Mouse (Mus musculus) hindbrain, embryonic 16.5 days (tissue): Measurements from ENCODE around the gene Rsbn1l. TPM values are rescaled to one million over a fixed set of nuclear protein-coding genes. Genes with fewer than 3 reads are reported as not detected.
A peak's percentile ranks its signal among the peaks of the same experiment; 100 is the strongest.

Experiments used
- ATAC-seq: fragments of 200-750 bp; cut with Nextera tagmentation; 2 replicates; pipeline ENCODE4 v1.8.0; 2017; ENCODE audit warnings: moderate TSS enrichment, moderate library complexity
- H3K27ac ChIP-seq: fragments of 300-500 bp; sonication (generic); 2 replicates; pipeline ENCODE4 v1.5.1; 2014; ENCODE audit warnings: low read depth, mild to moderate bottlenecking, control low read depth, low read length, moderate library complexity
- H3K27me3 ChIP-seq: fragments of 300-500 bp; sonication (generic); replicated peaks from 2 replicates; pipeline ENCODE4 v1.6.1; 2014; ENCODE audit warnings: low read length; ENCODE audit not compliant: control insufficient read depth, insufficient read depth
- H3K36me3 ChIP-seq: fragments of 300-500 bp; sonication (generic); 2 replicates; pipeline ENCODE4 v1.6.1; 2014; ENCODE audit warnings: mild to moderate bottlenecking, low read length, moderate library complexity, mixed read lengths; ENCODE audit not compliant: control insufficient read depth, insufficient read depth
- H3K4me1 ChIP-seq: fragments of 300-500 bp; sonication (generic); 2 replicates; pipeline ENCODE4 v1.6.1; 2014; ENCODE audit warnings: low read depth, low read length; ENCODE audit not compliant: control insufficient read depth, insufficient read depth
- H3K4me2 ChIP-seq: fragments of 300-500 bp; sonication (generic); 2 replicates; pipeline ENCODE4 v1.6.1; 2014; ENCODE audit warnings: mild to moderate bottlenecking, low read length, control low read depth, moderate library complexity
- H3K4me3 ChIP-seq: fragments of 300-500 bp; sonication (generic); 2 replicates; pipeline ENCODE4 v1.5.1; 2014; ENCODE audit warnings: mild to moderate bottlenecking, low read length, control low read depth, moderate library complexity
- H3K9ac ChIP-seq: fragments of 300-500 bp; sonication (generic); 2 replicates; pipeline ENCODE4 v1.6.1; 2014; ENCODE audit warnings: low read depth, mild to moderate bottlenecking, control low read depth, low read length, moderate library complexity
- H3K9me3 ChIP-seq: fragments of 300-500 bp; sonication (generic); 2 replicates; pipeline ENCODE4 v1.6.1; 2014; ENCODE audit warnings: mild to moderate bottlenecking, low read length, moderate library complexity; ENCODE audit not compliant: control insufficient read depth
- WGBS: fragments of 180-500 bp; shearing (Covaris S2); extraction: QIAGEN DNeasy Blood & Tissue Kit; methylation state at CpG from one replicate; pipeline ENCODE4 v1.1.7; 2014; 5-methylcytosine and 5-hydroxymethylcytosine counted together
- polyA plus RNA-seq: library from polyadenylated mRNA; unstranded; fragments of >200 nt; fragmentation: Nextera tagmentation; extraction: Ambion mirVana; gene quantifications from 2 replicates; pipeline ENCODE4 v1.2.1, GENCODE M21; 2015

Gene Rsbn1l
- polyA plus RNA-seq, 1 experiment from 2014 or later, result 3.0 TPM

- Histone ChIP-seq H3K4me1 (no peaks in the 10 kb centered on the region), H3K4me2 (no peak overlapping the region), H3K4me3 (no peak overlapping the region), H3K36me3 (no peaks in the 10 kb centered on the region), H3K27ac (no peak overlapping the region), H3K9me3 (no peaks in the 10 kb centered on the region), H3K9ac (no peak overlapping the region), H3K27me3 (no peaks in the 10 kb centered on the region)
- ATAC-seq, result no peak
- 10% methylated on average over 6 of the region's 7 CpGs for WGBS
These were observed 17.8 kb upstream of the Rsbn1l start for GRCm38 (mm10) chr5:20973999-20974398.

GRCm38 (mm10) chr5:20973069-20973468, 16.9 kb upstream of the Rsbn1l start:
- WGBS, result 56% methylated on average over 5 of the region's 5 CpGs

GRCm38 (mm10) chr5:20968963-20969362, 12.8 kb upstream of the Rsbn1l start:
- WGBS, result 65% methylated on average over 9 of the region's 9 CpGs
- no peak overlapping the region for H3K4me2 ChIP-seq
- no peak overlapping the region for H3K27ac ChIP-seq
- H3K9ac ChIP-seq, result no peak overlapping the region
- H3K36me3 ChIP-seq, result no peaks in the 10 kb centered on the region
- no peaks in the 10 kb centered on the region for H3K4me1 ChIP-seq
- no peak for ATAC-seq
- no peak overlapping the region for H3K4me3 ChIP-seq
- H3K27me3 ChIP-seq, result no peaks in the 10 kb centered on the region
- no peaks in the 10 kb centered on the region; the same call in 1 of the 2 replicates for H3K9me3 ChIP-seq

More at GRCm38 (mm10) chr5:20973069-20973468, 16.9 kb upstream of the Rsbn1l start:
- H3K9ac ChIP-seq, result no peak overlapping the region
- H3K4me2 ChIP-seq, result no peak overlapping the region
- no peaks in the 10 kb centered on the region for H3K9me3 ChIP-seq
- H3K27ac ChIP-seq, result no peak overlapping the region
- H3K4me3 ChIP-seq, result no peak overlapping the region
- no peaks in the 10 kb centered on the region for H3K4me1 ChIP-seq
- no peaks in the 10 kb centered on the region for H3K36me3 ChIP-seq
- no peaks in the 10 kb centered on the region for H3K27me3 ChIP-seq
- ATAC-seq, result no peak

- WGBS, result 71% methylated on average over 9 of the region's 9 CpGs
- no peaks in the 10 kb centered on the region for H3K27me3 ChIP-seq
- no peak for ATAC-seq
- no peak overlapping the region for H3K9ac ChIP-seq
- no peaks in the 10 kb centered on the region; the same call in 1 of the 2 replicates for H3K9me3 ChIP-seq
- H3K4me2 ChIP-seq, result no peak overlapping the region
- no peaks in the 10 kb centered on the region for H3K36me3 ChIP-seq
- H3K4me3 ChIP-seq, result no peak overlapping the region
- no peak overlapping the region for H3K27ac ChIP-seq
- H3K4me1 ChIP-seq, result no peaks in the 10 kb centered on the region
These were observed 12.3 kb upstream of the Rsbn1l start for GRCm38 (mm10) chr5:20968493-20968892.

- H3K9me3 ChIP-seq, result no peaks in the 10 kb centered on the region; the same call in 1 of the 2 replicates
- WGBS, result 37% methylated on average over 4 of the region's 4 CpGs
- H3K27me3 ChIP-seq, result no peaks in the 10 kb centered on the region
- no peak overlapping the region for H3K4me2 ChIP-seq
- H3K4me1 ChIP-seq, result no peaks in the 10 kb centered on the region
- no peaks in the 10 kb centered on the region for H3K36me3 ChIP-seq
- no peak overlapping the region for H3K4me3 ChIP-seq
- H3K9ac ChIP-seq, result no peak overlapping the region
- H3K27ac ChIP-seq, result no peak overlapping the region
- ATAC-seq, result peak; percentile 79
These were observed 11.7 kb upstream of the Rsbn1l start for GRCm38 (mm10) chr5:20967942-20968341.

GRCm38 (mm10) chr5:20964446-20964845, 8.2 kb upstream of the Rsbn1l start:
- H3K4me2 ChIP-seq, result no peak overlapping the region
- no peak overlapping the region for H3K9ac ChIP-seq
- no peaks in the 10 kb centered on the region; the same call in 1 of the 2 replicates for H3K9me3 ChIP-seq
- no peak overlapping the region for H3K27ac ChIP-seq
- H3K4me3 ChIP-seq, result no peak overlapping the region
- 67% methylated on average over 6 of the region's 6 CpGs for WGBS
- no peaks in the 10 kb centered on the region for H3K27me3 ChIP-seq
- H3K36me3 ChIP-seq, result no peaks in the 10 kb centered on the region
- no peaks in the 10 kb centered on the region for H3K4me1 ChIP-seq
- ATAC-seq, result no peak

- 65% methylated on average over 9 of the region's 9 CpGs for WGBS
- H3K27me3 ChIP-seq, result no peaks in the 10 kb centered on the region
- H3K4me2 ChIP-seq, result no peak overlapping the region
- H3K36me3 ChIP-seq, result no peaks in the 10 kb centered on the region
- ATAC-seq, result peak; percentile 67
- no peak overlapping the region for H3K9ac ChIP-seq
- no peak overlapping the region for H3K4me3 ChIP-seq
- no peak overlapping the region for H3K27ac ChIP-seq
- H3K4me1 ChIP-seq, result no peaks in the 10 kb centered on the region
- H3K9me3 ChIP-seq, result no peaks in the 10 kb centered on the region; the same call in 1 of the 2 replicates
These were observed 7.1 kb upstream of the Rsbn1l start for GRCm38 (mm10) chr5:20963295-20963694.

GRCm38 (mm10) chr5:20960927-20961326, 4.7 kb upstream of the Rsbn1l start:
- Histone ChIP-seq H3K4me2 (no peak overlapping the region), H3K27ac (no peak overlapping the region), H3K27me3 (no peaks in the 10 kb centered on the region), H3K9ac (no peak overlapping the region), H3K4me1 (no peaks in the 10 kb centered on the region), H3K36me3 (no peaks in the 10 kb centered on the region), H3K9me3 (no peaks in the 10 kb centered on the region; the same call in none of the 2 replicates), H3K4me3 (no peak overlapping the region)
- WGBS, result 94% methylated on average over 2 of the region's 2 CpGs
- no peak for ATAC-seq

GRCm38 (mm10) chr5:20955114-20955835, 923 bp downstream of the Rsbn1l start:
- Histone ChIP-seq H3K4me2 (no peak overlapping the region), H3K4me1 (peaks cover 4% of the 10 kb centered on the region), H3K27ac (no peak overlapping the region), H3K9ac (no peak overlapping the region), H3K27me3 (no peaks in the 10 kb centered on the region), H3K9me3 (no peaks in the 10 kb centered on the region; the same call in none of the 2 replicates), H3K36me3 (no peaks in the 10 kb centered on the region), H3K4me3 (no peak overlapping the region)
- no peak for ATAC-seq
- WGBS, result 77% methylated on average over 13 of the region's 13 CpGs
